Mouse (Mus musculus) liver, adult 2 months (tissue): ENCODE data around the gene Sertad4. TPM values are rescaled to one million over a fixed set of nuclear protein-coding genes. Genes with fewer than 3 reads are reported as not detected.

Experiments
- DNase-seq: peaks from one replicate; pipeline ENCODE4 v3.0.0-alpha.2; 2011; ENCODE audit warnings: low read depth, low spot score; ENCODE audit errors: extremely low read depth
- H3K27ac ChIP-seq: fragments of 200-500 bp; replicated peaks from 2 replicates; pipeline ENCODE4 v1.5.1; 2012; ENCODE audit warnings: low read depth, mild to moderate bottlenecking, control low read depth, inconsistent platforms, low read length; ENCODE audit not compliant: insufficient read depth
- H3K27me3 ChIP-seq: fragments of 200-500 bp; 2 replicates; pipeline ENCODE4 v1.6.1; 2012; ENCODE audit warnings: mild to moderate bottlenecking, moderate library complexity, low read length, inconsistent platforms; ENCODE audit not compliant: control insufficient read depth, insufficient read depth
- H3K36me3 ChIP-seq: fragments of 200-500 bp; 2 replicates; pipeline ENCODE4 v1.6.1; 2012; ENCODE audit warnings: low read length, inconsistent platforms; ENCODE audit not compliant: control insufficient read depth, insufficient read depth
- H3K4me1 ChIP-seq: fragments of 200-500 bp; 2 replicates; pipeline ENCODE4 v1.6.1; 2011; ENCODE audit warnings: low read length; ENCODE audit not compliant: control insufficient read depth, insufficient read depth
- H3K4me3 ChIP-seq: fragments of 200-500 bp; 2 replicates; pipeline ENCODE4 v1.5.1; 2011; ENCODE audit warnings: low read depth, mild to moderate bottlenecking, control low read depth, low read length, moderate library complexity; ENCODE audit not compliant: insufficient read depth
- H3K79me2 ChIP-seq: fragments of 200-500 bp; 2 replicates; pipeline ENCODE4 v1.6.1; 2012; ENCODE audit warnings: inconsistent platforms, mild to moderate bottlenecking, low read length, moderate library complexity; ENCODE audit not compliant: control insufficient read depth, insufficient read depth
- H3K9ac ChIP-seq: fragments of 200-500 bp; 2 replicates; pipeline ENCODE4 v1.6.1; 2012; ENCODE audit warnings: low read depth, mild to moderate bottlenecking, control low read depth, inconsistent platforms, low read length
- CTCF ChIP-seq: fragments of 200-500 bp; IDR thresholded peaks from 2 replicates; pipeline ENCODE4 v1.5.1; 2011; ENCODE audit warnings: low read depth, low read length, control low read depth
- POLR2A ChIP-seq: fragments of 200-500 bp; IDR thresholded peaks from 2 replicates; pipeline ENCODE4 v1.6.1; 2011; ENCODE audit warnings: low read length, control low read depth; ENCODE audit not compliant: insufficient read depth; ENCODE audit errors: extremely low read depth
- WGBS: fragments of 180-500 bp; shearing (Covaris S2); methylation state at CpG from one replicate; pipeline ENCODE4 v1.1.7; 2018; 5-methylcytosine and 5-hydroxymethylcytosine counted together
- polyA plus RNA-seq: library from polyadenylated mRNA; depleted of rRNA; stranded (reverse); fragments of >200 nt; gene quantifications from 2 replicates; pipeline ENCODE4 v1.2.3, GENCODE M21; 2012
- total RNA-seq: library from RNA; depleted of rRNA; stranded (reverse); fragments of >200 nt; gene quantifications from 2 replicates; pipeline ENCODE4 v1.2.3, GENCODE M21; 2014

The Sertad4 gene
- total and polyA plus RNA-seq, 2 experiments = 0.06 TPM; not detected in 1

- Histone ChIP-seq H3K36me3 (no peaks in the 10 kb centered on the region), H3K27me3 (no peaks in the 10 kb centered on the region), H3K27ac (no peak overlapping the region), H3K4me3 (no peak overlapping the region), H3K79me2 (no peaks in the 10 kb centered on the region), H3K4me1 (peaks cover 2% of the 10 kb centered on the region), H3K9ac (no peak overlapping the region)
- no peak for TF ChIP-seq CTCF
- no peak for TF ChIP-seq POLR2A
- DNase-seq = peak; percentile 76
These were observed 27.6 kb downstream of the Sertad4 start for GRCm38 (mm10) chr1:192827955-192828354.

GRCm38 (mm10) chr1:192825746-192826145 is 29.8 kb downstream of the Sertad4 start:
- H3K27me3 ChIP-seq = no peaks in the 10 kb centered on the region

GRCm38 (mm10) chr1:192822652-192823525 is 32.7 kb downstream of the Sertad4 start:
- Histone ChIP-seq H3K4me3 (no peak overlapping the region), H3K9ac (no peak overlapping the region), H3K27ac (no peak overlapping the region), H3K36me3 (no peaks in the 10 kb centered on the region), H3K79me2 (no peaks in the 10 kb centered on the region), H3K27me3 (no peaks in the 10 kb centered on the region), H3K4me1 (peaks cover 2% of the 10 kb centered on the region)
- no peak for TF ChIP-seq POLR2A
- 64% methylated on average over 13 of the region's 13 CpGs for WGBS
- DNase-seq = no peak

More at GRCm38 (mm10) chr1:192825746-192826145, 29.8 kb downstream of the Sertad4 start:
- H3K4me1 ChIP-seq = peaks cover 2% of the 10 kb centered on the region
- H3K79me2 ChIP-seq = no peaks in the 10 kb centered on the region
- no peak for TF ChIP-seq CTCF
- no peak for TF ChIP-seq POLR2A
- H3K36me3 ChIP-seq = no peaks in the 10 kb centered on the region
- whole genome bisulfite sequencing = 51% methylated on average over 9 of the region's 9 CpGs
- H3K4me3 ChIP-seq = no peak overlapping the region
- no peak overlapping the region for H3K27ac ChIP-seq
- H3K9ac ChIP-seq = no peak overlapping the region
- DNase-seq = no peak

GRCm38 (mm10) chr1:192822309-192822651 is 33.3 kb downstream of the Sertad4 start:
- Histone ChIP-seq H3K27ac (no peak overlapping the region), H3K4me1 (peaks cover 2% of the 10 kb centered on the region), H3K27me3 (no peaks in the 10 kb centered on the region), H3K36me3 (no peaks in the 10 kb centered on the region), H3K4me3 (no peak overlapping the region), H3K79me2 (no peaks in the 10 kb centered on the region), H3K9ac (no peak overlapping the region)
- WGBS = 91% methylated on average over 1 of the region's 1 CpGs
- DNase-seq = no peak
- TF ChIP-seq CTCF (no peak), POLR2A (no peak)

- Histone ChIP-seq H3K27me3 (no peaks in the 10 kb centered on the region), H3K4me3 (no peak overlapping the region), H3K79me2 (no peaks in the 10 kb centered on the region), H3K36me3 (no peaks in the 10 kb centered on the region), H3K4me1 (peaks cover 6% of the 10 kb centered on the region), H3K27ac (peak overlapping the region; percentile 68), H3K9ac (no peak overlapping the region)
- no peak for TF ChIP-seq CTCF
- no peak for TF ChIP-seq POLR2A
- WGBS = 51% methylated on average over 5 of the region's 5 CpGs
- DNase-seq = peak; percentile 89
These were observed 37.2 kb downstream of the Sertad4 start for GRCm38 (mm10) chr1:192818334-192818733.

GRCm38 (mm10) chr1:192815789-192816188 is 39.8 kb downstream of the Sertad4 start:
- Histone ChIP-seq H3K27me3 (no peaks in the 10 kb centered on the region), H3K79me2 (no peaks in the 10 kb centered on the region), H3K9ac (no peak overlapping the region), H3K27ac (0 out of 2 replicates have a peak overlapping the region, but pooled peaks have one; percentile 8), H3K4me3 (no peak overlapping the region), H3K36me3 (no peaks in the 10 kb centered on the region), H3K4me1 (peaks cover 12% of the 10 kb centered on the region)
- no peak for TF ChIP-seq POLR2A
- TF ChIP-seq CTCF = no peak
- WGBS = 38% methylated on average over 2 of the region's 2 CpGs
- DNase-seq = peak; percentile 75
